Mouse (Mus musculus): ENCODE data around the gene Cdkn3.
"Not testable (repeated sequence)": the region's sequence is repeated elsewhere in the genome, so short reads cannot be mapped to it uniquely, and the experiment has no call there.

Gene Cdkn3

DNA sequence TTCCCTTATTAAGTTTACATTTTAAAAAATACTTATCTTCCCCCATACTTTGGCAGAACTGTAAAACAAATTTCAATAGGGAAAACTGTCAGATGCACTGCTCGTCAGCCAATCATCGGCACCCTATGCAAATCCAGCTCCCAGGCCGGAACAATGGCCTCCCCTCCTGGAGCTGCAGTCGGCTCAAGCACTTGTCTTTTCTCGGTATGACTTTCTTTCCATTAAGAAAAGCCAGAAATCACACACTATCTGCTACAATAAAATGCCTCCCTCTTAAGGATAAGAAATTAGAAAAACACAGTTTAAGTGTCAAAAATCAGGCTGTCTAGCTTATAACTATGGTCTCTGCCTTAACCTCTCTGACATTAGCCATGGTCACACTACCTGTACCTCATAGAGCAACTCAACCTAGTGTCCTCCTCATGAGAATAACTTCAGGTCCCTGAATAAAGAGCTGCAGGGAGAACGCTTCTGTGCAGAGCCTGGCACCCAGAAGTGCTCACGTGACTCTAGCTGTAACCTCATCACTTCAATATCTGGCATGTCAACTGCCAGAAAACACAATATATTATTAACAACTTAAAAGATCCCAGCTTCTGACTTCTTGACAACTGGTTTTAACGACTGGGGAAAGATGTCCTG, 22.0 kb downstream of the Cdkn3 start:
- DNase-seq (ENCODE audit: inconsistent age in 2 of 2, low spot score in 1 of 2), result no peak

DNA sequence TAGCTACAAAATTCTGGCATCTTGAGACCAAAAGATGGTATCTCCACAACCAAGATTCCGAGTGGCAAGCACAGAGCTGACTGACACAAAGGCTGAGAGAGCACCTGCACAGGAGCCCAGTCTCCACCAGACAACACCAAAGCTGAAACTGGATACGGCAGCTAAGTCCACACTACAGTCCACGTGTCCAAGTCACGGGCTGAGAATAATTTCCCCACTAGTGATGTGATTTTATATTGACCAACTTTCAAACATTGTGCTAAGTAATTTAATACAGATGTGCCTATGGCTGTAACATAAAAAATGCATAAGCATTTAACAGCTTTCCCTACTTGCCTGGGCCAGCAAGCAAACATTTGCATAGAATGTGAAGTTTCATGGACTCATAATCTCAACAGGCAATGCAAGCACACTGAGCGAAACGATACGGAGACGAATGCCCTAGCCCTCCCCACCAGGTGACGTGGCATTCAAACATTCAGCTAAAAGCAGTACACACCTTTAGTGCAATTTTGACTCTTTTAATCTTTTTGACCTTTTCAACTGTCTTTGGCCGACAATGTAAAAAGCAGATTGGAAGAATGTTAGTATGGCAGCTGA, 23.1 kb downstream of the Cdkn3 start:
- DNase-seq (ENCODE audit: inconsistent age in 2 of 2, low spot score in 1 of 2), result no peak

DNA sequence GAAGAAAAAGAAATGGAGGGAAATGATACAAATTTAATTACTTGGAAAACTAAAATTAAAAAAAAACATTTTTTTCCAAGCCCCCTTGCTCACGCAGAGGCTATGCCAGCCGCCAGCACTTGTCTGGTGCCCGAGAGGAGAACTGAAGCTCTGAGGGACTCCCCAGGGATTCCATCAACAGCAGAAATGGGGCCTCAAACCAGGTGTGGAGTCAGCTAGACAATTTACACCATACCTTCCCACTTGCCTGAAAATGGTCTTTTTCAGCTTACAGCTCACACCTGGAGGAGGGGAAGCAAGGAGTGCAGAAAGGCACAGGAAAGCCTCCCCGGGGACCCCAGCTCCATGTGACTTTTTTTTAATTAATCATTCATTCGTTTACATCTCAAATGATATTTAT, 24.9 kb downstream of the Cdkn3 start:
- no peak for DNase-seq (ENCODE audit: inconsistent age in 2 of 2, low spot score in 1 of 2)

DNA sequence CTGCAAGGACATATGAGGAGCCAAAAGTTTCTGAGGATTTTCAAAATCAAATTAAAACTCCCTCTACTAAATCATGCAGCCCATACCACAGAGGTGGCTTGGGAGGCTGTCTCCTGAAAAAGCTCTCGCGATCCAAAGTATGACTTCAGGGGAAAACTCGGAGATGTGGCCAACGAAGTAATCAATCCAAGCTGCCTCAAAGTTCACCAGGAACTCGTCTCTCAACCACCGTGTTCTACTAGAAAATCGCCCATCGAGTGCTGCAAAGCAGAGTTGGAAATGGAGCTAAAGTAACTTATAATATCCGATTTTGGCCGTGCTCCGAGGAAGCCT, 27.1 kb downstream of the Cdkn3 start:
- peak in 1 of 2 experiments; percentile 90 for DNase-seq (ENCODE audit: inconsistent age in 2 of 2, low spot score in 1 of 2)

DNA sequence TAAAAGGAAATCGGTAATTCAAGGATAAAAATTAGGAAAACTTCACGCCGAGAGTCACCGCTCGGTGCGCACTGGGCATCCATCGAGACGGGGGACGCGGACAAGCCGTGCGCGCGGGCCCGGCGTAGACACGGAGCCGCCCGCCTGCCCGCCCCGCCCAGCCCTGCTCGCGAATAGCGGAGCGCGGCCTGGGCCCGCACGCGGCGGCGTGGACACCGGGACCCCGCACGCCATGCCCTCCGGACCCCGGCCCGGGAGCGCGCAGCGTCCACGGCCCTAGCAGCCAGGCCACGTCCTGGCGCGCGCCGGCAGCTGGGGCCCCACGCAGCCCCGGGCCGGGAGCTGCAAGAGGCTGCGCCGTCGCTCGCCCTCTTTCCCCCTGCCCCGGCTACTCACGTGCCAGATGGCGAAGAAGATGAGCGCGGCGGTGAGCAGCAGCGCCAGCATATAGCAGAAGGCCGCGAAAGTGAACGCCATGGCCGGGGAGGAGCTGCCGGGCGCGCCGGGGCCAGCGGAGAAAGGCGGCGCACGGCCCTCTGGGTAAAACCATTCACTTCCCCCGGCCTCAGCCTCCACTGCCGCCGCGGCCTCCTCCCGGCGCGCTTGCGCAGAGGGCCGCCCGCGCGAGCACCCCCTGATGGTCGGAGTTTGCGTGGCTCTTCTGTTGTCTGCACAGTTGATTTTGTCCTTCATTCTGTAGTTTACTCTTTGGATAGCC, 27.6 kb downstream of the Cdkn3 start, which contains the start of gene Cnih1:
Cnih1 (minus strand) TSS at position 625 of the 718 bp plus-strand sequence.
- DNase-seq (ENCODE audit: inconsistent age in 2 of 2, low spot score in 1 of 2), result peak; percentile 93 to 97

DNA sequence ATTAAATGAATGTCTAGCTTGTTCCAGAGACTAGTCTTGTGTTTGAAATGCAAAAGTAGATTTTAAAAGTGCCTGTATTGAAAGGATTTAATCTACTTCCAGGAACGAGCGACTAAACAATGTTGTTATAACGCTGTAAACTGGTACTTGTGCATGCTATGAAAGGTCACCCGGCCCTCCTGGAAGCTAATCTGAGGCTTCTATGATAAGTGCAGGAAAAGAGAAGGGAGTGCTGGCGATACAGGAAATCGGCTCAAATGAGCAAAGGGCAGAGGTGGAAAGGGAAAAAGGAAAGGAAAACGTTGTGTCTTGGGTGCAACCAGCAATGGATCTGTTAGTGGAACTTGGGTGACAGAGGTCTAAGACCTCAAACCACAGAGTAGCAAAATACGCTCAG, 28.2 kb downstream of the Cdkn3 start:
- peak in 1 of 2 experiments; percentile 42 for DNase-seq (ENCODE audit: inconsistent age in 2 of 2, low spot score in 1 of 2)

DNA sequence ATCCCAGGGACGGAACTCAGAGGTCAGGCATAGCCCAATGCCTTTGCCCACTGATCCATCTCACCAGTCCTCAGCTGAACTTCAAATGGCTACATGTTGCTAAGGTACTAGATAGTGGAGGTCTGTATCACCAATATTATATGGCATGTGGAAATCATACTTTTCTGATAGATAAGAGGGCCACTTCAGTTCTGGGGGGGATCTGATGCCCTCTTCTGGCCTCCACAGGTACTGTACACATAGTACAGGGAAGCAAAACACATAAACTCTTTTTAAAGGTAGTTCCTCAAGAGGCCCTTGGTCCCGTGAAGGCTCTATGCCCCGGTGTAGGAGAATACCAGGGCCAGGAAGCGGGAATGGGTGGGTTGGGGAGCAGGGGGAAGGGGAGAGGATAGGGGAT, 30.0 kb downstream of the Cdkn3 start:
- peak in 1 of 2 experiments; percentile 53 for DNase-seq (ENCODE audit: inconsistent age in 2 of 2, low spot score in 1 of 2)

DNA sequence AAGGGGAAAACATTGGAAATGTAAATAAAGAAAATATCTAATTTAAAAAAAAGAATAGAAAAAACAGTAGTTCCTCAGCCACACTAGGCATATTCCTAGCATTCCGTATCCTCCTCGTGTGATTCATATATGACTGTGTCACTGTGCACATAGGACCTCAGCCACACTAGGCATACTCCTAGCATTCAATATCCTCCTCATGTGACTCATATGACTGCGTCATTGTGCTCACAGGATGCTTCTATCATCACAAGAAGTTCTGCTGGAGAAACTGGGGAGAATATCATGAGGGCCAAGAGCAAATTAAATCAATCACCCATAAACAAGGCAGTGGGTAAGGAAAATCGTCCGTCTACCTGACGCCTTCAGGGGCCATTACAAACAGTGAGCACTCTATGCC, 30.4 kb downstream of the Cdkn3 start:
- DNase-seq (ENCODE audit: inconsistent age in 2 of 2, low spot score in 1 of 2), result no peak

DNA sequence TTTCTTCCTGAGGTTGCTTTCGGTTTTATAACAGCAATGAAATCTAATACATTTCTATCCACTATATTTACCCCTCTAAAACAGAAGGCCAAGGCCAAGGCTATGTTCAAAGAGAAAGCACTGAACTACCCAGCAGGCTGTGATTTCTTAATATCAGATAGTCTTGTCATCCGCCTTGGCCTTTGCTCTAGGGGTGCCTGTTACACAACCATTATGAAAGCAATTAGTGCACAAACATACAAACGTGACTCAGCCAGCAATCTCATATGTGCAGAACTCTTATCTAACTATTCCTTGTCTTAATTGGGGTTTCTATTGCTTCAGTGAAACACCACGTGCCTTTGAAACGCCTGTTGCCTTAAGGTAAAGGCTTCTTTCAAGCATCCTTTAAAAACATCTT, 33.8 kb downstream of the Cdkn3 start:
- peak; percentile 79 to 92 for DNase-seq (ENCODE audit: inconsistent age in 2 of 2, low spot score in 1 of 2)

DNA sequence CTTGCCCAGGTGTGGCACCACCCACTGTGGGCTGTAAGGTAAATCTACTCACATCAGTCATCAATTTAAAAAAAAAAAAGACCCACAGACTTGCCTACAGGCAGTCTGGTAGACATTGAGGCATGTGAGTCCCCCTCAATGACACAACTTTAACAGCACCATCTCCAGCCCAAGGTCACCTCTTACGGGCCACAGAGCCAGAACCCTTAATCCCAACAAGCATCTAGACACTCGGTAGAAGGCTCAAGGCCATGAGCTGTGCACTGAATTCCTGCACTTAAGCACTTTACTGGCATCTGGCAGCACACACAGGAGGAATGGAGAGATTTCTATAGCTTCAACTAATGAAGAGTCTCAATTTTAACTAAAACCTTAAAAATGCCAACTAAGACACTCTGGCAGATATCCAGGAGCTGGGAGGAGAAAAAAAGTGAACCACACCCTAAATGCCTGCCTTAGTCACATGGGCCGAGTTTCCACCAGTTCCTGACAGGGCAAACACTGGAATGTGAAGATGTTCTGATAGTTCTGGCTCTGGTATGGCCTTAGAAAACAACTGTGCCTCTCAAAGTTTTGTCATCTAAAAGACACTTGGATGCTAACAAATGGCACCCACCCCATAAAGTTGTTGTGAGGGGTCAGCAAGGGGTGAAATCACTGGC, 40.5 kb downstream of the Cdkn3 start:
- peak in 1 of 2 experiments; percentile 78 for DNase-seq (ENCODE audit: inconsistent age in 2 of 2, low spot score in 1 of 2)

DNA sequence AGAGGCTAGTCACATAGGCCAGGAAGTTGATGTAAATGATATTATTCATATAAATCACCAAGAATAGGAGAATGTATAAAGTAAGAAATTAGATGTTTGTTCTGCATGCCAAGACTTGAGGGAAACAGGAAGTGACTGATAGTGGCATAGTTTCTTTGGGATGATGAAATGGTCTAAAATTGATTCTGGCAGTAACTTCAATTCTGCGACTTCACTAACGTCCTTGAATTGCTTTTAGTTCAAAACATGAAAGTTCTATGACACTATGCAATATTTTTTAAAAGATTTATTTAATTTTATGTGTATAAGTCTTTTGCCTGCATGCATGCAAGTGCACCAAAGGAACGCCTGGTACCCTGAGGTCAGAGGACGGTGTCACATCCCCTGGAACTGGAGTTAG, 42.9 kb downstream of the Cdkn3 start:
- peak; percentile 47 to 56 for DNase-seq (ENCODE audit: inconsistent age in 2 of 2, low spot score in 1 of 2)

DNA sequence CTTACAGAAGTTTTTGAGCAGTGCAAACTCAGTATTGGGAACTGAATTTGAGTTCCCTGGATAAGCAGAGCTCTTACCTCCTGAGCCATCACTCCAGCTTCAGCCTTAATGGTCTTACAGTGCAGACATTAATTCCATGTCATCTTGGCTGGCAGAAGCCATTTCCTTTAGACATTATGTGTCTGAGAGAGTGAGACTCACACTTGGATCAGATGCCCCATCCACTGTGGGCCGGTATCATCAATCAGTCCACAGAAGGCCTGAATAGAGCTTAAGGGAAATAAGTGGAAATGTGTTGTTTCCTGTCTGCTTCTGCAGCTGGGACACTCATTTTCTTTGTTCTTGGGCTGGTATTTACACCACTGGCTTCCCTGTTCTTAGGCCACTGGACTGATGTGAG, 43.5 kb downstream of the Cdkn3 start:
- peak in 1 of 2 experiments; percentile 53 for DNase-seq (ENCODE audit: inconsistent age in 2 of 2, low spot score in 1 of 2)

DNA sequence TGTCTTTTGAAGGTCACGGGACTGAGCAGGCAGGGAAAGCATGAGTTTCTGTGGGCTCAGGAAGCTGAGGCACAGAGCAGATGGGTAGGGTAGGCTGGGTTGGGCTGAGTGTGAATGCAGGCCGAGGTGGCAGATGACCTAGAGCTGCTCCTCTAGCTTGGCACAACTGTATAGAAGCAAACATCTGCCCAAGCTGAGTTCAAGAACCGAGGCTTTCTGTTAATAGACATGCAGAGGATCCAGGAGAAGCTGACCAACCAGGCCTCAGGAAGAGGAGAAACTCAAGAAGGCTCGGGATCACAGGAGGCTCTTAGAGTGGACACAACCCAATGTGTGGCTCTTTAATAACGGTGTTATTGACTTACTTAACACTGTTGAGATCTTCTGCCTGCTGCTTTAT, 45.8 kb downstream of the Cdkn3 start:
- DNase-seq (ENCODE audit: inconsistent age in 2 of 2, low spot score in 1 of 2), result peak in 1 of 2 experiments; percentile 71

DNA sequence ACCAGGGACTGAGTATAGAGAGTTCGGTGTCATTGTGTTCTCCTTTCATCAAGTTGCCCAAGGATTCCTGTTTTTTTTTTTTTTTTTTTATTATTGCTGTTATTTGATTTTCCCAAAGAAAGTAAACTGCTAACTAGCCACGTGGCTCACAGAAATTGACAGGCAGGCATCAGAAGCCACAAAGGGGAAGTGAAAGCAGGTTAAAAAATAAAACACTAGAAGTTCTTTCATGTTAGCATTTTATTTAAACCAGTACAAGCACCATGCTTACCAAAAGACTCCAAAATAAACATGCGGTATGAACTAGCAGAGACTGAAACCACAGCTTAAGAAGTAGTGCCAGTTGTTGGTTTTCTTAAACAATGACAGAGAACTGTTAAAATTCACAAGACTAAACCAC, 47.6 kb downstream of the Cdkn3 start:
- DNase-seq (ENCODE audit: inconsistent age in 2 of 2, low spot score in 1 of 2), result no peak

DNA sequence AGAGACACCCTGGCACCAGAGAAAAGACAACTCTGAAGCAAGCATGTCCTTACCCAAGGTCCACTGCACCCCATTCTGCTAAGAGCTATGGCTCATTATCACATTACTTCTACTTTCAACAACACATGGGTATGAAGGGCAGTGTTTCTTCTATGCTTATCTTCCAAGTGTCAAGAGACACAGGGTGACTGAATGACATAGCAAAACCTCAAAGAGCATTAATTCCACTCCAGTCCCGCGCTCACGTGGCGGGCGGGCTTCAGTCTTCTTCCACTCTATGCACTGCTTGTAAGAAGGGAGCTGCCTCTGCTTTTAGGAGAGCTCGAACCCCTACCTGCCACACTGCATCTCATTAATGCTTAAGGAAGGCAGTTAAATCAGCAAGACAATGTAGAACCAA, 55.3 kb downstream of the Cdkn3 start:
- DNase-seq (ENCODE audit: inconsistent age in 2 of 2, low spot score in 1 of 2), result no peak

DNA sequence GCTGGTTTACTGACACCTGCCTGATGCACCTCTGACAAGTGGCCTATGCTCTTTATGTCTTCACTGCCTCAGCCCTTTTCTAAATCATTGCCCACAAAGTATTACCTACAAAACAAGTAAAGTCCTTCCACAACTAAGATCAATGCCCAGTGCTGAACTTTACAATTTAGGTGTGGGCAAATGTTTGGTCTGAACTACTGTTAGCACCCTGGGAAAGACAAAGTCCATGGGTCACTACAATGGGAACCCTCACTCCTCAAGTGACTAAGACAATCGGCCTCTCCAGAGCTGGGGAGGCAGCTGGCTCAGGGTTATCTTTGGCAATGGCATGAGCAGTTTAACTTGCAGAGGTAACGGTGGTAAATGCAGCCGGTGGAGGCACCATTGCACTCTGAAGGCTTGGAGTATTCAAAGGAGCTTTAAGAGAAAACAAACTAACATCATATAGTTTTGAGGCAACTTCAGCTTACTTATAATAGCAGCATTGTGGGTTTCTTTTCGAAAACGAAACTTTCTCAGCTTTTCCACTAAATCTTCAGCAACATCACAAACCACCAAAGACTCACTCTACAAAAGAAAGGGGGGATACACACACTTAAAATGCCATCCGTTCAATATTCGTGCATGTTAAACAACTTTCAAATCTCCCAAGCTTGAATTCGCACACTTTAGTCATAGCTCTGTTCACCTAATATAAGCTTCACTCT, 56.7 kb downstream of the Cdkn3 start:
- DNase-seq (ENCODE audit: inconsistent age in 2 of 2, low spot score in 1 of 2), result no peak

DNA sequence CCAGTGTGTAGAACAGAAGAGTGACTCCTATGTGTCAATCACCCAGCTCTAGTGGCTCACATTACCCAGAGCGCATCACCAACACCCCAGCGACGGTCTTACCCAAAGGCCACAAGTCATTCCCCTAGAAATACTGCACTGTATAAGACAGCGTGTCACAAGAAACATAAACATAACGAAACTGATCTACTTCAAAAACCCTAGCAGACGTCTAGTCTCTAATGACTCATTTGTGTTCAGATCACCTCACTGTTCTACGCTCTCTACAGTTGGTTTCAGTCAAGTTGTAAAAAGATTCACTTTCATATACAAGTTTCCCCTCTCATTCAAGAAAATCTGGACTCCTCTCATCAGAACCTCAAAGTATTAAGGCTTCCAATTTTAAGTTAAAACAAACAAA, 58.4 kb downstream of the Cdkn3 start:
- no peak for DNase-seq (ENCODE audit: inconsistent age in 2 of 2, low spot score in 1 of 2)

DNA sequence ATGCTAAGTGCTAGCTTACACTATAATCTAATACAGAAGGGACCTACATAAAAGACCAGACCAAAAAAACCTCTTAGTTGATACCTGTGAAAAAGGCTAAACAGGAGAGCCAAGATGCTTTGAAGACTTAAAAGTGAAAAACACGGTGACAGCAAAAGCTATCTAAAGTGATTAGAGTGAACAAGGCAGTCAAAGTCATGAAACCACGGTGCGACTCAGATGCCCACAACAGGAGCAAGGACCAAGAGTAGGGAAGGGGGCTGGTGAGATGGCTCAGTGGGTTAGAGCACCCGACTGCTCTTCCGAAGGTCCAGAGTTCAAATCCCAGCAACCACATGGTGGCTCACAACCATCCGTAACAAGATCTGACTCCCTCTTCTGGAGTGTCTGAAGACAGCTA, 59.6 kb downstream of the Cdkn3 start:
- DNase-seq (ENCODE audit: inconsistent age in 2 of 2, low spot score in 1 of 2), result not testable (repeated sequence)
